ENCODE assay signal across 8 mouse cellular contexts in genomic region chr17:34101604-34102032, GRCm38 (mm10). TPM values are rescaled to one million over a fixed set of nuclear protein-coding genes. Genes with fewer than 3 reads are reported as not detected.
DNase-seq lines count a peak whose midpoint lies in the region; ATAC-seq and TF ChIP-seq lines count a peak whose summit lies in the region.

No protein-coding gene starts in this region.

- TF ChIP-seq CTCF in gastrocnemius, adult 2 months (IDR thresholded peaks at IDR 0.05), result peak; percentile 93
- peak; percentile 94 for TF ChIP-seq CTCF in hindbrain, postnatal 0 days (IDR thresholded peaks at IDR 0.05; ENCODE audit: low read depth)

- no peaks in the 10 kb centered on the region for H3K27me3 ChIP-seq in hindbrain, postnatal 0 days (ENCODE audit: insufficient read depth, low read length)
- peaks cover 8% of the 10 kb centered on the region for H3K27me3 ChIP-seq in megakaryocyte, embryonic 14.5 days (replicated peaks)

- intact Hi-C loops in gastrocnemius, adult 2 months (cut with DNase I), result loop anchor here (2.0 to 10.0 kb wide), 3 partner anchors 31 to 133 kb away; partner anchors contain the start of gene H2-Ob

- H3K27ac ChIP-seq in gastrocnemius, adult 2 months, result peak overlapping the region; percentile 65
- H3K27ac ChIP-seq in hindbrain, postnatal 0 days, result no peak overlapping the region

- H3K9ac ChIP-seq in hindbrain, postnatal 0 days (replicated peaks; ENCODE audit: low read length), result no peak overlapping the region

- WGBS in hindbrain, postnatal 0 days, result 5% methylated on average over 12 of the region's 12 CpGs

- H3K4me3 ChIP-seq in gastrocnemius, adult 2 months, result peak overlapping the region; percentile 65
- no peak overlapping the region for H3K4me3 ChIP-seq in hindbrain, postnatal 0 days (ENCODE audit: low read length)
- peak overlapping the region; percentile 89 for H3K4me3 ChIP-seq in megakaryocyte, embryonic 14.5 days (replicated peaks)

- ATAC-seq in hindbrain, postnatal 0 days, result peak; percentile 83

- DNase-seq in T-cell, adult 2 months (ENCODE audit: low spot score), result peak; percentile 93
- DNase-seq in cerebellum, postnatal 4 days (ENCODE audit: low spot score in 2 of 2), result peak; percentile 92 to 95
- DNase-seq in gastrocnemius, adult 2 months, result peak; percentile 93
- DNase-seq in hindbrain, postnatal 0 days (ENCODE audit: low spot score), result peak; percentile 96
- DNase-seq in left cerebral cortex, adult 8-10 months (ENCODE audit: low spot score in 2 of 2), result peak; percentile 77 to 91
- peak; percentile 93 to 97 for DNase-seq in right cerebral cortex, adult 2 months (ENCODE audit: low spot score in 2 of 2)
- peak; percentile 79 for DNase-seq in urinary bladder, postnatal 10 days (ENCODE audit: low spot score)

- H3K36me3 ChIP-seq in hindbrain, postnatal 0 days (ENCODE audit: insufficient read depth, low read length), result no peaks in the 10 kb centered on the region
- no peaks in the 10 kb centered on the region for H3K36me3 ChIP-seq in megakaryocyte, embryonic 14.5 days (replicated peaks; ENCODE audit: low read length)

- no peaks in the 10 kb centered on the region for H3K9me3 ChIP-seq in hindbrain, postnatal 0 days (ENCODE audit: low read length)
- 0 out of 2 replicates have a peak, but pooled peaks cover 3% of the 10 kb centered on the region for H3K9me3 ChIP-seq in megakaryocyte, embryonic 14.5 days

- H3K4me1 ChIP-seq in hindbrain, postnatal 0 days (ENCODE audit: insufficient read depth, low read length), result no peaks in the 10 kb centered on the region
- peaks cover 57% of the 10 kb centered on the region for H3K4me1 ChIP-seq in megakaryocyte, embryonic 14.5 days

- peak overlapping the region; percentile 45 for H3K4me2 ChIP-seq in hindbrain, postnatal 0 days (ENCODE audit: low read depth, low read length)

RNA-seq across cellular contexts. Expression of gene H2-Oa, which starts 9.5 kb away (rescaled TPM):
- not detected for total RNA-seq in gastrocnemius, adult 2 months (2021)
- not detected in 2 replicates for total RNA-seq in hindbrain, postnatal 0 days (2014; rRNA removed)
- polyA plus RNA-seq in hindbrain, postnatal 0 days (2015; fragmentation: Nextera tagmentation; extraction: Ambion mirVana), result 0.23 and 0.31 TPM in 2 replicates
- 1 to 10 TPM in 2 of 4 experiments, under 1 TPM in 1, not detected in 1; 0.44 to 2.2 (median 1.7) TPM for total RNA-seq in left cerebral cortex, adult 8-10 months (2022)
- polyA plus RNA-seq in megakaryocyte, embryonic 14.5 days (2012; ENCODE audit: insufficient read depth, low replicate concordance), result 9.5 and 12.1 TPM in 2 replicates

RNA-seq across cellular contexts. Expression of gene H2-DMa, which starts 17.7 kb away (rescaled TPM):
- total RNA-seq in gastrocnemius, adult 2 months (2021), result 1 to 10 TPM; 3.0 to 3.1 TPM
- 30.9 and 31.3 TPM in 2 replicates for total RNA-seq in hindbrain, postnatal 0 days (2014; rRNA removed)
- polyA plus RNA-seq in hindbrain, postnatal 0 days (2015; fragmentation: Nextera tagmentation; extraction: Ambion mirVana), result 23.5 and 24.1 TPM in 2 replicates
- total RNA-seq in left cerebral cortex, adult 8-10 months (2022), result 10 to 100 TPM; 20.7 to 35.3 (median 30.7) TPM
- 19.3 and 32.1 TPM in 2 replicates for polyA plus RNA-seq in megakaryocyte, embryonic 14.5 days (2012; ENCODE audit: insufficient read depth, low replicate concordance)

RNA-seq across cellular contexts. Expression of gene Brd2, which starts 20.8 kb away (rescaled TPM):
- total RNA-seq in gastrocnemius, adult 2 months (2021), result 10 to 100 TPM; 70.3 to 88.9 TPM
- total RNA-seq in hindbrain, postnatal 0 days (2014; rRNA removed), result 180 and 195 TPM in 2 replicates
- 101 and 108 TPM in 2 replicates for polyA plus RNA-seq in hindbrain, postnatal 0 days (2015; fragmentation: Nextera tagmentation; extraction: Ambion mirVana)
- total RNA-seq in left cerebral cortex, adult 8-10 months (2022), result 100 to 1,000 TPM; 181 to 210 (median 190) TPM
- 174 and 242 TPM in 2 replicates for polyA plus RNA-seq in megakaryocyte, embryonic 14.5 days (2012; ENCODE audit: insufficient read depth, low replicate concordance)

RNA-seq across cellular contexts. Expression of gene H2-DMb2, which starts 41.5 kb away (rescaled TPM):
- under 1 TPM; 0.46 to 0.47 TPM for total RNA-seq in gastrocnemius, adult 2 months (2021)
- total RNA-seq in hindbrain, postnatal 0 days (2014; rRNA removed), result 0.16 TPM in 1 of 2 replicates, not detected in the other
- polyA plus RNA-seq in hindbrain, postnatal 0 days (2015; fragmentation: Nextera tagmentation; extraction: Ambion mirVana), result 0.58 and 0.59 TPM in 2 replicates
- 1 to 10 TPM in 3 of 4 experiments, under 1 TPM in 1; 0.84 to 3.5 (median 2.0) TPM for total RNA-seq in left cerebral cortex, adult 8-10 months (2022)
- polyA plus RNA-seq in megakaryocyte, embryonic 14.5 days (2012; ENCODE audit: insufficient read depth, low replicate concordance), result 1.5 TPM in 1 of 2 replicates, not detected in the other

RNA-seq across cellular contexts. Expression of gene H2-DMb1, which starts 51.3 kb away (rescaled TPM):
- total RNA-seq in gastrocnemius, adult 2 months (2021), result under 1 TPM; 0.38 to 0.61 TPM
- total RNA-seq in hindbrain, postnatal 0 days (2014; rRNA removed), result 1.8 and 3.0 TPM in 2 replicates
- polyA plus RNA-seq in hindbrain, postnatal 0 days (2015; fragmentation: Nextera tagmentation; extraction: Ambion mirVana), result 1.4 and 1.8 TPM in 2 replicates
- total RNA-seq in left cerebral cortex, adult 8-10 months (2022), result 1 to 10 TPM; 2.2 to 7.1 (median 3.5) TPM
- polyA plus RNA-seq in megakaryocyte, embryonic 14.5 days (2012; ENCODE audit: insufficient read depth, low replicate concordance), result 1.1 TPM in 1 of 2 replicates, not detected in the other
